Mouse (Mus musculus) cerebellum, postnatal 36 days (tissue): ENCODE measurements around the gene Pnp.
"Not testable (repeated sequence)": the region's sequence is repeated elsewhere in the genome, so short reads cannot be mapped to it uniquely, and the experiment has no call there.

Source experiments
- DNase-seq, 2 experiments: peaks; one replicate each; pipeline ENCODE4 v3.0.0; 2021 to 2022; ENCODE audit warnings: mixed read lengths in 2 of 2

Gene Pnp

GRCm38 (mm10) chr14:50930754-50931492 lies at the start of gene Pnp, which contains the start of gene Pip4p1:
Gene Pnp (plus strand): TSS chr14:50931082.
Gene Pip4p1 (minus strand): TSS chr14:50930856.
- peak; percentile 99 for DNase-seq

GRCm38 (mm10) chr14:50891621-50892020 lies 39.3 kb upstream of the Pnp start:
- DNase-seq = no peak

- DNase-seq = no peak
These were observed 38.8 kb upstream of the Pnp start for GRCm38 (mm10) chr14:50892091-50892490.

GRCm38 (mm10) chr14:50892541-50893459 lies 38.1 kb upstream of the Pnp start:
- peak in 1 of 2 experiments; percentile 19 for DNase-seq

GRCm38 (mm10) chr14:50895407-50895806 lies 35.5 kb upstream of the Pnp start:
- peak in 1 of 2 experiments; percentile 17 for DNase-seq

- DNase-seq = peak; percentile 68 to 82
These were observed 34.7 kb upstream of the Pnp start for GRCm38 (mm10) chr14:50895985-50896746.

- DNase-seq = peak; percentile 59 to 66
These were observed 34.0 kb upstream of the Pnp start for GRCm38 (mm10) chr14:50896747-50897373.

- peak; percentile 39 to 57 for DNase-seq
These were observed 33.5 kb upstream of the Pnp start, which contains the start of gene Klhl33 for GRCm38 (mm10) chr14:50897374-50897765. Gene Klhl33 (minus strand): TSS chr14:50897507.

GRCm38 (mm10) chr14:50897992-50898391 lies 32.9 kb upstream of the Pnp start:
- not testable (repeated sequence) for DNase-seq

GRCm38 (mm10) chr14:50903973-50904827 lies 26.7 kb upstream of the Pnp start:
- peak; percentile 59 to 67 for DNase-seq

- DNase-seq = no peak
These were observed 26.1 kb upstream of the Pnp start for GRCm38 (mm10) chr14:50904828-50905129.

- DNase-seq = not testable (repeated sequence)
These were observed 25.6 kb upstream of the Pnp start for GRCm38 (mm10) chr14:50905327-50905726.

- no peak for DNase-seq
These were observed 22.8 kb upstream of the Pnp start for GRCm38 (mm10) chr14:50908126-50908525.

GRCm38 (mm10) chr14:50911356-50911755 lies 19.5 kb upstream of the Pnp start:
- no peak for DNase-seq

GRCm38 (mm10) chr14:50923437-50923836 lies 7.4 kb upstream of the Pnp start:
- DNase-seq = not testable (repeated sequence)

GRCm38 (mm10) chr14:50924281-50925064 lies 6.4 kb upstream of the Pnp start, which contains the start of the genes Osgep and Apex1:
Gene Osgep (minus strand): TSS chr14:50924893.
Gene Apex1 (plus strand): TSS chr14:50924968.
- peak; percentile 95 to 97 for DNase-seq

GRCm38 (mm10) chr14:50925111-50925920 lies 5.6 kb upstream of the Pnp start:
- DNase-seq = peak in 1 of 2 experiments; percentile 15

- no peak for DNase-seq
These were observed 3.5 kb upstream of the Pnp start for GRCm38 (mm10) chr14:50927366-50927765.

- DNase-seq = no peak
These were observed 931 bp upstream of the Pnp start for GRCm38 (mm10) chr14:50929951-50930350.
